Mouse (Mus musculus): ENCODE measurements at regions not wholly inside any gene's neighbourhood (a gene's known extent, or its start where the extent isn't known, plus 50 kb on each side); places are given as distances from the start of the nearest gene placed in this dataset.

GRCm38 (mm10) chr10:117434871-117435733 is 55.3 kb upstream of the Cpsf6 start:
- DNase-seq (ENCODE audit: low read depth): peak; percentile 91

GRCm38 (mm10) chr10:117434293-117434842 is 54.6 kb upstream of the Cpsf6 start:
- DNase-seq (ENCODE audit: low read depth): no peak

- DNase-seq (ENCODE audit: low read depth): no peak
Observed at GRCm38 (mm10) chr10:117433547-117434292, 53.9 kb upstream of the Cpsf6 start.

GRCm38 (mm10) chr10:117432871-117433546 is 53.2 kb upstream of the Cpsf6 start:
- no peak for DNase-seq (ENCODE audit: low read depth)

GRCm38 (mm10) chr10:117432415-117432814 is 52.6 kb upstream of the Cpsf6 start:
- DNase-seq (ENCODE audit: low read depth): peak; percentile 73

- no peak for DNase-seq (ENCODE audit: low read depth)
Observed at GRCm38 (mm10) chr10:117431850-117432249, 52.0 kb upstream of the Cpsf6 start.

GRCm38 (mm10) chr10:117431086-117431619 is 51.3 kb upstream of the Cpsf6 start:
- DNase-seq (ENCODE audit: low read depth): no peak

- DNase-seq (ENCODE audit: low read depth): no peak
Observed at GRCm38 (mm10) chr10:117430224-117430884, 50.5 kb upstream of the Cpsf6 start.

GRCm38 (mm10) chr10:117429459-117430183 is 49.8 kb upstream of the Cpsf6 start:
- DNase-seq (ENCODE audit: low read depth): no peak

All from c-Kit-positive CD71-negative TER-119-negative erythroid progenitor cells, embryonic 14.5 days (primary cell).